Mouse (Mus musculus): ENCODE results near the gene Thra.

Gene Thra

GRCm38 (mm10) chr11:98794469-98795014 lies 54.1 kb downstream of the Thra start:
- no peak for DNase-seq (ENCODE audit: extremely low spot score, low read depth, low spot score)

DNA sequence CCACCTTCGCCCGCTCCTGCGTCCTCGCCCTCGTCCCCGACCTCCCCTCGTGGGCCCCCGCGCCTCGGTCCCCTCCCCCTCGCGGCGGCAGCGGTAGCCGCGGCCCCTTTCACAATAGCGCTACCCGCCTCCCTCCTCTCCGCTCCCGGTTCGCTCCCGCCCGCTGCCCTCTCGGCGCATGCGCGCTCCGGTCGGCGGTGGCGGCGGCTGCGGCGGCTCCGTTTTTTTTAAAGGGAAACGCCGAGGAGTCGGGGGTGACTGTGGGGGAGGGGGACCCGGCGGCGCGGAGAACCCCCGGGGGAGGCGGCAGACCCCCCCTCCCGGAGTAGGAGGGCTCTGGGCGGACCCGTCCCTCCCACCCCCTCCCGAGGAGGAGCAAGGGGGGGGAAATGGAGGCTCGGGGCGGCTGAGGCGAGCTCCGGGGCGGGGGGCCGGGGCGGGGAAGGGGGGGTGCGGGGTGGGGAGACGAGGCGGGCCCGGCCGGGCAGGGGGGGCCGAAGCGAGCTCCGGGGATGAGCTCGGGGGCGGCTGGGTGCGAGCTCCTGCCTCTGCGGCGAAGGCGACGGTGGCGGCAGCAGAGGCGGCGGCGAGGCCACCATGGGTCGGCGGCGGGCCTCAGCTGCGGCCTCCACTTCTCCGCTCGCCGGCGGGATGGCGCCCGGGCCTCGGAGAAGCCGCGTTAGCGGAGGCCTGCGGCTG lies 54.7 kb downstream of the Thra start, which contains the start of gene Msl1:
Msl1 (plus strand) TSS at position 502 of the 699 bp plus-strand sequence.
- no peak for DNase-seq (ENCODE audit: extremely low spot score, low read depth, low spot score)

DNA sequence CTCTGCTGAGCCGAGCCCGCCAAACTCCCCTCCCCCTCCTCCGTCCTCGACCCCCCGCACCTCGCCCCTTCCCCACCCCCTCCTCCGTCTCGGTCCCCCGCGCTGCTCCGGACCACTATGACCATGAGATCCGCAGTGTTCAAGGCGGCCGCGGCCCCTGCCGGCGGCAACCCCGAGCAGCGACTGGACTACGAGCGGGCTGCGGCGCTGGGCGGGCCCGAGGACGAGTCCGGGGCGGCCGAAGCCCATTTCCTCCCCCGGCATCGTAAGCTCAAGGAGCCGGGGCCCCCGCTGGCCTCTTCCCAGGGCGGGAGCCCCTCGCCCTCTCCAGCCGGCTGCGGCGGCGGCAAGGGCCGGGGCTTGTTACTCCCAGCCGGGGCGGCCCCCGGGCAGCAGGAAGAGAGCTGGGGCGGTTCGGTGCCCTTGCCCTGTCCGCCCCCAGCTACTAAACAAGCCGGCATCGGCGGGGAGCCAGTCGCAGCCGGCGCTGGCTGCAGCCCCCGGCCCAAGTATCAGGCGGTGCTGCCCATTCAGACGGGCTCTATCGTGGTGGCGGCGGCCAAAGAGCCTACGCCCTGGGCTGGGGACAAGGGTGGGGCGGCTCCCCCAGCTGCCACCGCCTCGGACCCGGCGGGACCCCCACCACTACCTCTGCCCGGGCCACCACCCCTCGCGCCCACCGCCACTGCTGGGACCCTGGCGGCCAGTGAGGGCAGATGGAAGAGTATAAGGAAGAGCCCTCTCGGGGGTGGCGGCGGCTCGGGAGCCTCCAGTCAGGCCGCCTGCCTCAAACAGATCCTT lies 55.5 kb downstream of the Thra start:
- no peak for DNase-seq (ENCODE audit: extremely low spot score, low read depth, low spot score)

- no peak for DNase-seq (ENCODE audit: extremely low spot score, low read depth, low spot score)
Observed at GRCm38 (mm10) chr11:98796515-98797216, 56.2 kb downstream of the Thra start.

- DNase-seq (ENCODE audit: extremely low spot score, low read depth, low spot score) = no peak
Observed at GRCm38 (mm10) chr11:98797306-98797705, 56.9 kb downstream of the Thra start.

DNA sequence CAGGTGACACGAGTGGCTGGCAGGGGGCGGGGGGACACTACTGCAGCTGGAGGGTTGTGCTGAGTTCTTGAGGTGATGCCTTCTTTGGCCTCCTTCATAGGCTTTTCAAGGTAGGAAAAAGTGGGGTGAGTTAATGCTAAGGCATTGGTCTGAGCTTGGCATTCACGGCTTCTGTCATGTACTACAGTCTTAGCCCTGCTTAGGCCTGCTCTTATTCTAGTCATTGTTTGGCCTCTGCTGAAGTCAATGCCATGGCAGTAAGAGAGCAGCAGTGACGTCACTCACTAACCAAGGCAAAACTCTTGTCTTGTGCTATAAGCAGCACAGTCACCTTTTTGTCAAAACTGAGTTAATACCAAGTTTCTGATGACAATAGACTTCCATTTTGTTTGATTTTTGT lies 57.5 kb downstream of the Thra start:
- DNase-seq (ENCODE audit: extremely low spot score, low read depth, low spot score) = no peak

DNA sequence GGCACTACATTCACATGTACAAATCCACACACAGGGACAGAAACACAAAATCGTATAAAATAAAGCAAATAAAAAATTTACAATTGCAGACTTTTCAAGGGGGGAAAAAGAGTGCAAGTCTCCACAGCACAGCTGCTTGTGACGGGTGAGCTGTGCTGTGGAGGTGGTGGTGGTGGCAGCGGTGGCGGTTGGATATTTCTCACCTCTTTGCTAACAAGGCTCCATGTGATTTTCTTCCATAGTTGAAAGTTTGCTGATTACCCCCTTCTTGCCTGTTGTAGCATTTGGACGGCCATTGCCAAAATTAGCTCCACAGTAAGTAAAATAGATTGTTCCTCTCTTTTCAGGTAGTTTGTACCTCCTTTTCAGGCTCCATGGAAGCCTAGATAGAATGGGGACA lies 64.2 kb downstream of the Thra start, which contains the start of gene Casc3:
Casc3 (plus strand) TSS at position 301 of the 400 bp plus-strand sequence.
- no peak for DNase-seq (ENCODE audit: extremely low spot score, low read depth, low spot score)

GRCm38 (mm10) chr11:98808417-98808816 lies 68.0 kb downstream of the Thra start:
- no peak for DNase-seq (ENCODE audit: extremely low spot score, low read depth, low spot score)

DNA sequence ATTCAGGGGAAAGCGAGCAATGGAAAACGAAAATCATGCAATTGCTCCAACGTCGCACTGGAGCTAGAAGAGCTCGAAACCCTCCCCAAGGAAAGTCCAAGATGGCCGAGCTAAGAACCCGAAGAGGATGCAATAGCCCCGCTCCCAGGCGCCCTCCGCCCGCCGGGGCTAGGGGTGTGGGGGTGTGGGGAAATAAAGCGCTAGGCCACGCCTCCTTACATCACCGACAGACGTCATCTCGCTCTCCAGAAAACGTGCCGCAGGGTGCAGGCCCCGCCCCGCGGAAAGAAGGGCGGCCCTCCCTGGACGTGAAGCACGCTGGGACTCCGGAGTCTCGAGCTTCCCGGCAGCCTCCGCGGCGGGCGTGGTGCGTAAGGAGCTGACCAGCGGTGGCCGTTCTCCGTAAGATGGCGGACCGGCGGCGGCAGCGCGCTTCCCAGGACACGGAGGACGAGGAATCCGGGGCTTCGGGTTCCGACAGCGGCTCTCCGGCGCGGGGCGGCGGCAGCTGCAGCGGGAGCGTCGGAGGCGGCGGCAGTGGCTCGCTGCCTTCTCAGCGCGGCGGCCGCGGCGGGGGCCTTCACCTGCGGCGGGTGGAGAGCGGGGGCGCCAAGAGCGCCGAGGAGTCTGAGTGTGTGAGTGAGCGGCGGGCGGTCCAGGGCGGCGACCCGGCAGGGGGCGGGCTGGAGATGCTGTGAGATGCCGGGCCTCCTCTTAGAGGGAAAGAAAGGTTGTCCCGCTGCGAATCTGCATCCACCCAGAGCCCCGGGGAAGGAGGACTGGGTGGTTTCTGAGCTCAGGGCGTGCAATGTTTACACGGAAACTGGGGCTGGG lies 69.2 kb downstream of the Thra start:
- DNase-seq (ENCODE audit: extremely low spot score, low read depth, low spot score) = peak; percentile 94

DNA sequence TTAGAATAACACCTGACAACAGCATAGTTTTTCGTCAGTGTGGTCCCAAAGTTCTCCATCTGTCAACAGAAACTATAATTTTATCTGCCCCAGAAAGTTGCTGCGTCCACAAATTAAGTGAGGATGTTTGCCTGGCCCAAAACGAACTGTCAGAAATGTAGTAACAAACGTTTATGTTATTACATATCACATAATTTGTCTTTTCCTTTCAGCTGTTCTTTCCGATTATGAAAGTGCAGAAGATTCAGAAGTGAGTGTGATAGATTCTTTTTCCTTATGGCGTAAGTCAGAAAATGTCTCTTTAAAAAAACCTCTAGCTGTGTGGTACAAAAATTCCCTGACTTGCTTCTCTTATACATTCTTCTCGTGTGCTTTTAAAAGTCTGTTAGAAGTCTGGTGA lies 70.2 kb downstream of the Thra start:
- DNase-seq (ENCODE audit: extremely low spot score, low read depth, low spot score) = no peak

DNA sequence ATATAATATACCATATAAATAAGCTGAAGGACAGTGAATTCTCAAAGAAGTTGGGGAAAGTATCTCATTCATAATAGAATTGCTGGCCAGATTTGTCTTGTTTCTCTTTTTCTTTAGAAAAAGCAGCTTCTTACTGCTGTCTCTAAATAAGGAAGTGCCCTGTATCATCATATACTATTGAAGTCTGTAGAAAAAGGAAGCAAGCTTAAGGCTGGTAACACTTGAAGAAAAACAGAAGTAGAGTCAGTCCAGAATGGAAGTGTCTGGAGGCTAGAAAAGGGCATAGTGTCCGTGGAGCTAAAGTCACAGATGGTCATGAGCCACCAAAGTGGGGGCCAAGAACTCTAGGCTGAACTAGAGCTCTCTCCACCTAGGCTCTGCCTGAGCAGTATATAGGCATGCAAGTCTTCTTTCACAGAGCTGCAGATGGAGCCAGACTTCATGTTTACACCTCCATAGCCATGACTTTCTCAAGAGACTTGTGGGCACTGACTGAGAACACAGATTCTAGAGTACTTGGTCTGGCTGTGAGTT lies 76.3 kb downstream of the Thra start:
- DNase-seq (ENCODE audit: extremely low spot score, low read depth, low spot score) = no peak

All from hindlimb bud, embryonic 11.5 days (tissue).